ENCODE assay signal across 8 mouse cellular contexts in the genomic region with DNA sequence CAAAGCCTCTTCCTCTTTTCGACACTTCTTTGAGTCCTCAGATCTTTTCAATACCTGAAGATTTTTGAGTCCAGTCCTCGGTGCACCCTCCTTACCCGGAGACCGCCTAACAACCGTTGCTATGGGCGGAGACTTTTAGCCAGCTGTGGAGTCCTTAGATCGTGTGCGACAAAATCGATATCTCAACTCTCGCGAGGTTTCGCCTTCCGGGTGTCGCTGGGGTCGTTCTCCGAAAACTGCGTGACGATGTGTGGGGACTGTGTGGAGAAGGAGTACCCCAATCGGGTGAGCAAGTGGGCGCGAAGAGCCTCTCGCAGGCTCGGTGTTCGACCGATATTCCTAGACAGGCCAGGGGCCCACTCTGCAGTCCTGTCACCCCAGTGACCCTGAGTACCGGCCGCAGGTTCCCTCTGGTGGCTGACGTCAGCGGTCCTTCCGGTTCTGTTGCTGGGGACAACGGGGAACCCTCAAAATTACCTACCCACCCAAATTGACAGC. TPM values are rescaled to one million over a fixed set of nuclear protein-coding genes. Genes with fewer than 3 reads are reported as not detected.
A peak's percentile ranks its signal among the peaks of the same experiment; 100 is the strongest.
DNase-seq lines count a peak whose midpoint lies in the region; ATAC-seq and TF ChIP-seq lines count a peak whose summit lies in the region.

Gene Churc1 (plus strand): TSS at position 185 of the 498 bp plus-strand sequence.
Gene Fntb (plus strand): TSS at position 236 of the 498 bp plus-strand sequence.

- DNase-seq in gastrocnemius, postnatal 10 days, result peak; percentile 86
- DNase-seq in induced T-regulatory cell, adult 2 months (ENCODE audit: low read depth), result peak; percentile 100
- peak; percentile 81 to 88 for DNase-seq in left cerebral cortex, adult 9 months (ENCODE audit: low spot score in 2 of 2)
- peak; percentile 87 for DNase-seq in right cerebral cortex, postnatal 14 days
- peak; percentile 84 to 90 for DNase-seq in urinary bladder, postnatal 36 days (ENCODE audit: low spot score in 2 of 2)

- peak within 1 kb of the TSS; percentile 76 for H3K27ac ChIP-seq in cortical plate, adult 2 months (ENCODE audit: insufficient read depth, low read length)

- peaks cover 3% of the 10 kb centered on the region; the same call in 1 of the 2 replicates for H3K4me1 ChIP-seq in cortical plate, adult 2 months (ENCODE audit: control insufficient read depth, insufficient read depth, low read length)

- ATAC-seq in activated CD4-positive, CD25-positive, alpha-beta regulatory T cell, adult 4 months, result peak; percentile 96
- peak; percentile 99 for ATAC-seq in megakaryocyte progenitor cell, adult 5-6 weeks (replicated peaks; ENCODE audit: poor library complexity)

- peak; percentile 82 for TF ChIP-seq POLR2A in cortical plate, adult 2 months (IDR thresholded peaks at IDR 0.05; ENCODE audit: extremely low read depth, insufficient read depth, low read length)

- peak within 1 kb of the TSS; percentile 61 for H3K4me3 ChIP-seq in cortical plate, adult 2 months (ENCODE audit: insufficient read depth, low read length)

- no peak for TF ChIP-seq CTCF in cortical plate, adult 2 months (IDR thresholded peaks at IDR 0.05; ENCODE audit: extremely low read depth, insufficient read depth, low read length)

RNA-seq across cellular contexts. Expression of gene Churc1, which starts in this region (rescaled TPM):
- polyA plus RNA-seq in activated CD4-positive, CD25-positive, alpha-beta regulatory T cell, adult 4 months (2017; shearing (Covaris generic)), result 100 to 1,000 TPM; 149 to 159 TPM
- 96.2 and 101 TPM in 2 replicates for polyA plus RNA-seq in cortical plate, adult 2 months (2012; rRNA removed)
- total RNA-seq in gastrocnemius, postnatal 10 days (2021), result 10 to 100 TPM; 48.1 to 55.1 TPM
- total RNA-seq in megakaryocyte progenitor cell, adult 5-6 weeks (2015), result 57.2 and 68.0 TPM in 2 replicates
- 46.1 and 48.9 TPM in 2 replicates for total RNA-seq in megakaryocyte progenitor cell, adult 5-6 weeks (2017)

RNA-seq across cellular contexts. Expression of gene Fntb, which starts in this region (rescaled TPM):
- 10 to 100 TPM; 16.5 to 22.9 TPM for polyA plus RNA-seq in activated CD4-positive, CD25-positive, alpha-beta regulatory T cell, adult 4 months (2017; shearing (Covaris generic))
- polyA plus RNA-seq in cortical plate, adult 2 months (2012; rRNA removed), result 31.7 and 32.4 TPM in 2 replicates
- total RNA-seq in gastrocnemius, postnatal 10 days (2021), result 10 to 100 TPM; 17.0 to 18.1 TPM
- 11.9 and 12.7 TPM in 2 replicates for total RNA-seq in megakaryocyte progenitor cell, adult 5-6 weeks (2015)
- 5.0 and 7.3 TPM in 2 replicates for total RNA-seq in megakaryocyte progenitor cell, adult 5-6 weeks (2017)

Comparison
In these comparisons a context has a peak if more than half of its experiments do, and no peak if none do; other contexts are left out.
1. Peak in every context shown above with its lines: DNase-seq, ATAC-seq, H3K4me3 ChIP-seq and H3K27ac ChIP-seq.